ENCODE assay signal across 7 mouse cellular contexts in the genomic region with DNA sequence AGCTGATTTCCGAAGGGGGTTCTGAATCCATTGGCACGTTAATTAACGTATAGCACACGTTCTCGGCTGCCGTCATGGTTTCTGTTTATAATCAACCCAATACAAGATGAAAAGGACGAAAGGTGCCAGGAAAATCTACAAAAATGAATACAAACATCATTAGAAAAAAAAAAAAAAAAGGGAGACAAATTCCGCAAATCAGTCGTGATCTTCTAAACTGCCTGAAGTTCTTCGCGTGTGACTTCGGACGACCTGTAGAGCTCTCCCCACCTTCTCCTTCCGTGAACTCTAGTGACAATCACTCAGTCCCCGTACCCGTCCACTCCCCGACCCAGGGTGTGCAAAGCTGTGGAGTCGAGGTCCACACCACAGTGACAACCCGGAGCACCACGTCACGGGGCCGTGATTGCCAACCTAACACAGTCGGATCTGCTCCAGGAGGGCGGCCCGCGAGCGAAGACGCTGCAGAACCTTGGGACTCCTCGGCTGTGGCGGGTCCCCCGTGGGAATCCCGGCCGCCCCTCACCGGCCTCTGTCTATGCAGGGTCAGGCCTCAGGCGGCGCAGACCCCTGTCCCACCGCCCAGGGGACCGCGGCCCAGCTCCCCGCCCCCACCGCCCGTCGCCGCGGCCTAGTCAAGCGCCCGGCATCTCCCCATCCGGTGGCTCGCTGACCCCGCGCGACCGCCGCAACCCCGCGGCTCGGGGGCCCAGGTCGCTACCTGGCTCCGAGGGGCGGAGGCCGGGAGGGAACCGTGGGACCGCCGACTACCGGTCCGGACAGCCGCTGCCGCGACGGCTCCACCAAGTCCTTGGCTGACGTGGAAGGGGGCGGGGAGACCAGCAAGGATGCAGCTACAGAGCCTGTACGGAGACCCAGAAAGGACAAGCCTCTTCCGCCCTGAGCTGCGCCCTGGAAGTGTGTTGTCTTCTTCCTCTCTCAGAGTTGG. TPM values are rescaled to one million over a fixed set of nuclear protein-coding genes. Genes with fewer than 3 reads are reported as not detected.
DNase-seq lines count a peak whose midpoint lies in the region; ATAC-seq lines count a peak whose summit lies in the region.

Gene Copb1 (minus strand): TSS at position 827 of the 949 bp plus-strand sequence.

- intact Hi-C loops in gastrocnemius, postnatal 36 days (cut with DNase I), result no loop called here
- intact Hi-C loops in left cerebral cortex, postnatal 36 days (cut with DNase I), result no loop called here

- peak within 1 kb of the TSS; percentile 90 for H3K4me3 ChIP-seq in intestine, embryonic 16.5 days (ENCODE audit: low read length)
- H3K4me3 ChIP-seq in midbrain, embryonic 11.5 days (ENCODE audit: low read depth, low read length), result peak within 1 kb of the TSS; percentile 94

- H3K36me3 ChIP-seq in intestine, embryonic 16.5 days (ENCODE audit: control insufficient read depth, insufficient read depth, low read length), result peaks cover 12% of the 10 kb centered on the region
- peaks cover 13% of the 10 kb centered on the region for H3K36me3 ChIP-seq in midbrain, embryonic 11.5 days (ENCODE audit: control insufficient read depth, insufficient read depth, low read length)

- peak; percentile 98 for ATAC-seq in intestine, embryonic 16.5 days
- ATAC-seq in midbrain, embryonic 11.5 days (ENCODE audit: low FRiP score), result peak; percentile 98

- H3K4me1 ChIP-seq in intestine, embryonic 16.5 days (ENCODE audit: control insufficient read depth, insufficient read depth, low read length), result peaks cover 5% of the 10 kb centered on the region; the same call in 1 of the 2 replicates
- H3K4me1 ChIP-seq in midbrain, embryonic 11.5 days (ENCODE audit: control insufficient read depth, insufficient read depth, low read length), result no peaks in the 10 kb centered on the region

- under 1% methylated on average over 74 of the region's 75 CpGs for WGBS in intestine, embryonic 16.5 days
- 4% methylated on average over 67 of the region's 75 CpGs for WGBS in midbrain, embryonic 11.5 days

- H3K9me3 ChIP-seq in intestine, embryonic 16.5 days (ENCODE audit: control insufficient read depth, low read length), result no peaks in the 10 kb centered on the region
- H3K9me3 ChIP-seq in midbrain, embryonic 11.5 days (ENCODE audit: control insufficient read depth, low read length), result no peaks in the 10 kb centered on the region

- peak within 1 kb of the TSS; percentile 92 for H3K9ac ChIP-seq in intestine, embryonic 16.5 days (ENCODE audit: low read depth, low read length)
- peak within 1 kb of the TSS; percentile 92 for H3K9ac ChIP-seq in midbrain, embryonic 11.5 days (ENCODE audit: low read length)

- H3K27ac ChIP-seq in intestine, embryonic 16.5 days (ENCODE audit: low read length), result peak within 1 kb of the TSS; percentile 74
- no peak within 1 kb of the TSS for H3K27ac ChIP-seq in midbrain, embryonic 11.5 days (ENCODE audit: low read depth, low read length)

- no peaks in the 10 kb centered on the region for H3K27me3 ChIP-seq in intestine, embryonic 16.5 days (replicated peaks; ENCODE audit: control insufficient read depth, insufficient read depth, low read length)
- H3K27me3 ChIP-seq in midbrain, embryonic 11.5 days (ENCODE audit: control insufficient read depth, insufficient read depth, low read length), result no peaks in the 10 kb centered on the region

- DNase-seq in adrenal gland, adult 18-20 months (ENCODE audit: low spot score in 2 of 2), result peak; percentile 89 to 90
- peak; percentile 95 for DNase-seq in embryo, embryonic 11 days
- peak; percentile 87 to 92 for DNase-seq in gastrocnemius, postnatal 36 days
- peak; percentile 93 for DNase-seq in left cerebral cortex, postnatal 36 days (ENCODE audit: low spot score in 2 of 2)
- DNase-seq in midbrain, embryonic 11.5 days (ENCODE audit: low spot score, missing footprints), result peak; percentile 97
- peak; percentile 86 for DNase-seq in skeletal muscle tissue, adult 2 months (ENCODE audit: low read depth, low spot score)

- H3K4me2 ChIP-seq in intestine, embryonic 16.5 days (ENCODE audit: low read depth, low read length), result peak within 1 kb of the TSS; percentile 60
- H3K4me2 ChIP-seq in midbrain, embryonic 11.5 days, result peak within 1 kb of the TSS; percentile 75

RNA-seq across cellular contexts. Expression of gene Copb1, which starts in this region (rescaled TPM):
- 100 to 1,000 TPM; 113 to 123 TPM for total RNA-seq in adrenal gland, adult 18-20 months (2021)
- 10 to 100 TPM; 20.3 to 23.3 TPM for total RNA-seq in gastrocnemius, postnatal 36 days (2021)
- polyA plus RNA-seq in intestine, embryonic 16.5 days (2015; fragmentation: Nextera tagmentation; extraction: Ambion mirVana), result 123 and 130 TPM in 2 replicates
- total RNA-seq in left cerebral cortex, postnatal 36 days (2021), result 10 to 100 TPM; 52.5 to 62.7 TPM
- 117 and 140 TPM in 2 replicates for polyA plus RNA-seq in midbrain, embryonic 11.5 days (2014; fragmentation: Nextera tagmentation; extraction: Ambion mirVana)
